Mouse (Mus musculus): ENCODE results near the gene Gm28041.
A peak's percentile ranks its signal among the peaks of the same experiment; 100 is the strongest.
"Not testable (repeated sequence)": the region's sequence is repeated elsewhere in the genome, so short reads cannot be mapped to it uniquely, and the experiment has no call there.

Gm28041 gene

GRCm38 (mm10) chr13:67375050-67375911 is at the start of gene Gm28041, which contains the start of gene Zfp456:
Gene Gm28041, minus strand, starts transcription at chr13:67375733.
Gene Zfp456, minus strand, starts transcription at chr13:67375810.
- DNase-seq (ENCODE audit: low read depth, low spot score): peak; percentile 91

GRCm38 (mm10) chr13:67422532-67422931 is 47.0 kb upstream of the Gm28041 start:
- DNase-seq (ENCODE audit: low read depth, low spot score): not testable (repeated sequence)

DNA sequence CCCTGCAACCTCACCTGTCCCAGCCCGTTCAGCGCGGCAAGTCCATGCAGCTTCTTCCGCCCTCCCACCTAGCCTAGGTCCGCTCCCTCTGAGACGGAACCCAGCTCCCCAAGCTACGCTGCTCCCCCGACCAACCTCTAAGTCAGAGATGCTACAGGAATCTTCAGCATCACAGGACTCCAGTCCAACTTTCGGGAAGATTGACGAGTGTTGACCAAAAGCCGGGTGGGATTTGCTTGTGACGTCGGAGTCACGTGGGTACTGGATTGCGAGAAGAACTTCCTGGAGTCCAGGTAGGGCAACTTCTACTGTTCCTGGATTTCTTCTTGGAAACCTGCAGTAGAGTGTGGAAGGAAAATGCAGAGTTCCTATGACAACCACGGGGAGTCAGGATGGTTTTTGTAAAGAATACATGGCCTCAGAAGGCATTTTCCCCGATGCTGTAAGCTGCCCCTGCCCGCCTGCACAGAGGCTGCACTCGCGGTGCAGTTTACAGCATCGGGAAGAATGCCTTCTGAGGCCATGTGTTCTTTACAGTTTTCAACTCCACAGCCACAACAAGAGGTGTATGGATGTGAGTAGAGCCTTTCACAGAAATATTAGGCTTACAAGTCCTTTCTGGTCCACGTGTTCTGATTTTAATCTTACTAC is 45.8 kb upstream of the Gm28041 start, which contains the start of gene Zfp459:
Gene Zfp459 (minus strand): TSS at position 212 of the 651 bp plus-strand sequence.
- peak; percentile 86 for DNase-seq (ENCODE audit: low read depth, low spot score)

DNA sequence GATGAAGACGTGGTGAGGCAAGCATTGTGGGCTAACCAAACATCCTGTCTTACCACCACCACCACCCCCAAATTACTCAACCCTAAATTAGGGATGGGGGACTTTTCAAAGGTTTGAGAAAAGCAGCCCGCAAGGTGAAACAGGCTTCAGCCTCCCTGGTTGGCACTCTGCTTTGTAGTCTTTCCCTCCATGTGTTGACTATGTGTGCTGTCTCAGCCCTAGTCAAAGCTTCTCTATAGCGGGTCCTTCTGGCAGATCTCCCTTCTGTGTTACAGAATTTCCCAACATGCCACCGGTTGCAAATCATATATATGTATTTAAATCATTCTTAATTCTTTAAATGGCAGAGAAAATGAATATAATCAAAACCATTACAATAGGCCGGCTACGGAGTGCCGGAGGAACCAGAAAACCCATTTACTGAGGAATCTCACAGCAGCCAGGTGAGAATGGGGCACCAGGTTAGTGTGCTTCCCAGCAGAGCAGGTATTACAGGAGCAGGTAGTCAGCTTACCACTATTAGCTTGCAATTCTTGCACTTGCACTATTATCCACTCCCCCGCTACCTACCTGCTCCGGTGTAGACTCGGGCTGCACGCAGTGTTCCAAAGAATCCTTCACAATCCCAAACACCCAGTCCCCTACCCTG is 45.1 kb upstream of the Gm28041 start:
- peak; percentile 15 for DNase-seq (ENCODE audit: low read depth, low spot score)

GRCm38 (mm10) chr13:67416811-67417210 is 41.3 kb upstream of the Gm28041 start:
- DNase-seq (ENCODE audit: low read depth, low spot score): peak; percentile 26

DNA sequence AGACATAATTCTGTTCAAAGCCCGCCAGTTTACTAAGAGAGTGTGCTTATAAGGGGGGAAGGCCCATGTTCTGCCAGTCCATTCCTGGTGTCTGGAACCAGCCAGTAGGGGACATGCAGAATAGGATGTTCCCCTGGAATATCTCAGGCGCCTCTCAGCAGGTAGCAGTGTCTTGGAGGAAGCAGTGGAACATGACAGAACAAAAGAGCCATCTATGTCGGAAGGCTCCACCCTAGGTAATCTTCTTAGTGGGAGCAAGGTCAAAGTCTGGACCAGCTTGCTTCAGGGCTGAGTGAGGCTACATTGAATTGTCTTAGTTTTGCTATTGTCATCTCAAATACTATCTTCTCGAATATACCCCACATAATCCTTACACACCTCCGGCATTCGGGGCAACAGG is 40.2 kb upstream of the Gm28041 start:
- no peak for DNase-seq (ENCODE audit: low read depth, low spot score)

- not testable (repeated sequence) for DNase-seq (ENCODE audit: low read depth, low spot score)
These were observed 38.1 kb upstream of the Gm28041 start for GRCm38 (mm10) chr13:67413634-67414033.

DNA sequence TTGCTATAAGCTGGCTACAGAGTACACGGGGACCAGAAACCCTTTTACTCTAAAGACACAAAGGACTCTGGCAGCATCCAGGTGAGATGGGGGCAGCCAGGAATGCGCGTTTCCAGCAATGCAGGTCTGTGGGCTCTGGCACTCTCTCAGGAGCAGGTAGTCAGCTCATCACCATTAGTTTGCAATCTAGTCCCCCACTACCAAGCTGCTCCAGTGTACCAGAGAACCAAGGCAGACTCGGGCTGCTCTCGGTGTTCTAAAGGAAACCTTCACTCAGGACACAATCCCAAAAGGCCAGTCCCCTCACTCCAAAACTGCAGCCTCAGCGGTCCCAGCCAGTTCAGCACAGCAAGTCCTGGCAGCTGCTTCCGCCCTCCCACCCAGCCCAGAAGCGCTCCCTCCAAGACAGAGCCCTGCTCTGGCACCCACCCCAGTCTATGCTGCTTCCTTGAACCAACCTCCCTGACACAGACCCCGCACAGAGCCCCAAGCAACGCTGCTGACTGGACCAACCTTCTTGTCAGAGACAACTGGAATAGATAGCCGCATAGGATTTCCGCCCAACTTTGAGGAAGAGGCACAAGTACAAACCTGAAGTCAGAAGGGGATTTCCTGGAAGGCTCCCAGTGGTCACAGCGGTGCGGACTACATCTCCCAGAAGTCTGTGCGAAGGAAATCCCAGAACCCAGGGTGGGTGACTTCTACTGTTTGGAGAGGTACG is 23.8 kb upstream of the Gm28041 start, which contains the start of gene Zfp429:
Gene Zfp429 (minus strand): TSS at position 637 of the 721 bp plus-strand sequence.
- DNase-seq (ENCODE audit: low read depth, low spot score): peak; percentile 90

DNA sequence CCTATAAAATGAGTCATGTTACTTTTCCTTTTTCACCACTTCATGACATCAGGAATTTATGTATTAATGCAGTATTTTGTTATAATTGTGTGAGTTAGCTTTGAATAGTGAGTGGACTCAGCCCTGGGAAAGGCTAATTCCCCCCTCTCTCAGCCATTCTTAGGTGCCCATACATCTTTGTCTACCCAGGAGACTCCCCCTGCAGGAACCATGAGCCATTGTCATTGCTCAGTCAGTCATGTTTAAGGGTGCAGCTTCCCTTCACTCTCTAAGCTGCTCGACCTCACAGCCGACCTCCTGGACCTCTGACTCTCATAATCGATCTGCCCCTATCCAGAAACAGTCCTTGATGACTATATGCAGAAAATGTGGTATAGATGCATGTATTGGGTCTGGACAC is 722 bp upstream of the Gm28041 start:
- peak; percentile 50 for DNase-seq (ENCODE audit: low read depth, low spot score)

DNA sequence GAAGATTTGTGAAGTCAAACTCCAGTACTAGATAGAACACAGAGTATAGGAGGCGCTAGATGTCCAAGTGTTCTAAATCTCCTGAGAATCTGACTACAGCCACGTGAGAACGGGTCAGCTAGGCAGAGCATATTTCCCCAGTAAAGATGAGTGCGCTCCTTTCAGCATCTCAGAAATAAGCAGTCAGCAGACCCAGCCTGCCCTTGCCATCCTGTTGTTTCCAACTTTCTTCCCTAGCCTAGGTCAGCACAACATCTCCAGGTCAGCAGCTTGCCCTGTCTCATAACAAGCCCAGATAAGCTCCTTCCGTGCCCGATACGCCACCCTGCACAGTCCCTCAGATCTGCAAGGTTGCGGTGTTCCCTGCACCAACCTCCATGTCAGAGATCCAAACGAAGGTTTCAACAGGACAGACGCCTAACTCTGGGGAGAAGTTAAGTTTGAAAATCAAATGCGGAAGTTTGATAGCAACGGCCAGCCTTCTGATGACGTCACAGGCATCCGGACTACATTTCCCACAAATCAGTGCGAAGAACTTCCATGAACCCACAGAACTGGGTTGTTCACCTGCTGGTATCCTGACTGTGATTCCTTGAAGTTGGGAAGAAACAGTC is 15.3 kb downstream of the Gm28041 start, which contains the start of the genes Gm28044 and Zfp953:
Gene Gm28044 (minus strand): TSS at position 406 of the 614 bp plus-strand sequence.
Gene Zfp953 (minus strand): TSS at position 475 of the 614 bp plus-strand sequence.
- DNase-seq (ENCODE audit: low read depth, low spot score): peak; percentile 91

- DNase-seq (ENCODE audit: low read depth, low spot score): no peak
These were observed 23.7 kb downstream of the Gm28041 start for GRCm38 (mm10) chr13:67351854-67352253.

- DNase-seq (ENCODE audit: low read depth, low spot score): no peak
These were observed 32.1 kb downstream of the Gm28041 start for GRCm38 (mm10) chr13:67343422-67343821.

GRCm38 (mm10) chr13:67332877-67333276 is 42.7 kb downstream of the Gm28041 start:
- DNase-seq (ENCODE audit: low read depth, low spot score): no peak

DNA sequence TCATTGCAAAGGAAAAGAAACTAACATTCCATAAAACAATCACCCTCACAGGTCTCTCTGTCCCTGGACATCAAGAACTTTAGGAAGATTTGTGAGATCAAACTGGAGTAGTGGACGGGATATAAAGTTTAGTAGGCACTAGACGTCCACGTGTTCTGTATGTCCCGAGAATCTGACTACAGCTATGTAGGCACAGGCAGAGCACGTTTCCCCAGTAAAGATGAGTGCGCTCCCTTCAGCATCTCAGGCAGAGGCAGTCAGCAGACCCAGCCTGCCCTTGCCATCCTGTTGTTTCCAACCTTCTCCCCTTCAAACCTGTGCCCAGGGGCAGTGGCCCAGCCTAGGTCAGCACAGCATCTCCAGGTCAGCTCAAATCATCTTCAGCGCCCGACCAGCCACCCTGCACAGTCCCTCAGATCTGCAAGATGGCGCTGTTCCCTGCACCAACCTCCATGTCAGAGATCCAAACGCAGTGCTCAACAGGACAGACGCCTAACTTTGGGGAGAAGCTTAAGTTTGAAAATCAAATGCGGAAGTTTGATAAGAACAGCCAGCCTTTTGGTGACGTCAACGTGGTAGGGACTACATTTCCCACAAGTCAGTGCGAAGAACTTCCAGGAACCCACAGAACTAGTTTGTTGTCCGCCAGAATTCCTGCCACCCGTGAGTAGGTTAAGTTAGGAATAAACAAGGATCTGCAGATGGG is 43.4 kb downstream of the Gm28041 start, which contains the start of gene Zfp595:
Gene Zfp595 (minus strand): TSS at position 552 of the 706 bp plus-strand sequence.
- peak; percentile 91 for DNase-seq (ENCODE audit: low read depth, low spot score)

- no peak for DNase-seq (ENCODE audit: low read depth, low spot score)
These were observed 68.8 kb downstream of the Gm28041 start for GRCm38 (mm10) chr13:67306718-67307117.

DNA sequence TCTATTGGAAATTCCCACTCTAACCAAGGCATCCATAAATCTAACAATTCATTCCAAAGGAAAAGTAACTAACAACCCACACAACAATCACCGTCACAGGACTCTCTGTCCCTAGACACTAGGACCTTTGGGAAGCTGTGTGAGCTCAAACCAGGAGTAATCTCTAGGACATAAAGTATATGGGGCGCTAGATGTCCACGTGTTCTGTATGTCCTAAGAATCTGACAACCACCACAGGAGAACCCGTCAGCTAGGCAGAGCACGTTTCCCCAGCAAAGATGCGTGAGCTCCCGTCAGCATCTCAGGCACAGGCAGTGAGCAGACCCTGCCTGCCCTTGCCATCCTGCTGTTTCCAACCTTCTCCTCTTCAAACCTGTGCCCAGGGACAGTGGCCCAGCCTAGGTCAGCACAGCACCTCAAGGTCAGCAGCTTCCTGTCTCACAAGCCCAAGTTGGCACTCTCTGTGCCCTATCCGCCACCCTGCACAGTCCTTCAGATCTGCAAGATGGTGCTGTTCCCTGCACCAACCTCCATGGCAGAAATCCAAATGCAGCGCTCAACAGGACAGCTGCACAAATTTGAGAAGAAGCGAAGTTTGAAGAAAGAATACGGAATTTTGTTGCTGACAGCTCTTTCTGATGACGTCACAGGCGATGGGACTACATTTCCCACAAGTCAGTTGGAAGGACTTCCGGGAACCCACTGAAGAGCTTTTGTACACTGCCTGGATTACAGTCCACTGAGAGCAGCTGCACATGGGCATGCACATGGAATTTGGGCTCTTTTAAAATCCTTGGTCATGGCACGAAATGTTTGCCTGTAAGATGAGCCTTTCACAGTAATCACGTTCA is 69.5 kb downstream of the Gm28041 start, which contains the start of gene Zfp457:
Gene Zfp457 (minus strand): TSS at position 664 of the 851 bp plus-strand sequence.
- DNase-seq (ENCODE audit: low read depth, low spot score): peak; percentile 93
